Mouse (Mus musculus) cortical plate, adult 2 months (tissue): ENCODE results near the gene Dnase2a. TPM values are rescaled to one million over a fixed set of nuclear protein-coding genes. Genes with fewer than 3 reads are reported as not detected.

ENCODE experiments used
- H3K27ac ChIP-seq: fragments of 200-500 bp; 2 replicates; pipeline ENCODE4 v1.5.1; 2012; ENCODE audit warnings: low read length, control low read depth, inconsistent platforms; ENCODE audit not compliant: insufficient read depth
- H3K4me1 ChIP-seq: fragments of 200-500 bp; 2 replicates; pipeline ENCODE4 v1.6.1; 2011; ENCODE audit warnings: low read length; ENCODE audit not compliant: control insufficient read depth, insufficient read depth
- H3K4me3 ChIP-seq: fragments of 200-500 bp; 2 replicates; pipeline ENCODE4 v1.5.1; 2011; ENCODE audit warnings: mild to moderate bottlenecking, low read length, control low read depth; ENCODE audit not compliant: insufficient read depth
- CTCF ChIP-seq: fragments of 200-500 bp; IDR thresholded peaks from 2 replicates; pipeline ENCODE4 v1.5.1; 2011; ENCODE audit warnings: mild to moderate bottlenecking, control low read depth, low read length; ENCODE audit not compliant: insufficient read depth; ENCODE audit errors: extremely low read depth
- POLR2A ChIP-seq: fragments of 200-500 bp; IDR thresholded peaks from 2 replicates; pipeline ENCODE4 v1.6.1; 2011; ENCODE audit warnings: mild to moderate bottlenecking, low read length, control low read depth; ENCODE audit not compliant: insufficient read depth; ENCODE audit errors: extremely low read depth
- polyA plus RNA-seq: library from polyadenylated mRNA; depleted of rRNA; stranded (reverse); fragments of >200 nt; gene quantifications from 2 replicates; pipeline ENCODE4 v1.2.3, GENCODE M21; 2012

Dnase2a gene
- polyA plus RNA-seq, 1 experiment, result 6.1 TPM

- Histone ChIP-seq H3K4me1 (no peaks in the 10 kb centered on the region), H3K27ac (no peak overlapping the region), H3K4me3 (no peak overlapping the region)
- TF ChIP-seq POLR2A (no peak), CTCF (no peak)
Observed at GRCm38 (mm10) chr8:84889141-84889540, 19.2 kb upstream of the Dnase2a start.

- Histone ChIP-seq H3K4me3 (peak overlapping the region; percentile 55), H3K27ac (no peak overlapping the region), H3K4me1 (no peaks in the 10 kb centered on the region)
- TF ChIP-seq CTCF (no peak), POLR2A (no peak)
Observed at GRCm38 (mm10) chr8:84892993-84893708, 15.2 kb upstream of the Dnase2a start.

- Histone ChIP-seq H3K4me1 (no peaks in the 10 kb centered on the region), H3K27ac (no peak within 1 kb of the TSS), H3K4me3 (peak within 1 kb of the TSS; percentile 55)
- TF ChIP-seq POLR2A, result peak; percentile 77; the same call in 1 of the 2 replicates
- no peak for TF ChIP-seq CTCF
Observed at GRCm38 (mm10) chr8:84893709-84894134, 14.6 kb upstream of the Dnase2a start, which contains the start of gene Gcdh. Gcdh (minus strand) TSS chr8:84893921.

GRCm38 (mm10) chr8:84895963-84896362 is 12.4 kb upstream of the Dnase2a start:
- no peak overlapping the region for H3K4me3 ChIP-seq
- TF ChIP-seq CTCF (no peak), POLR2A (no peak)
- H3K27ac ChIP-seq, result no peak overlapping the region
- no peaks in the 10 kb centered on the region for H3K4me1 ChIP-seq

DNA sequence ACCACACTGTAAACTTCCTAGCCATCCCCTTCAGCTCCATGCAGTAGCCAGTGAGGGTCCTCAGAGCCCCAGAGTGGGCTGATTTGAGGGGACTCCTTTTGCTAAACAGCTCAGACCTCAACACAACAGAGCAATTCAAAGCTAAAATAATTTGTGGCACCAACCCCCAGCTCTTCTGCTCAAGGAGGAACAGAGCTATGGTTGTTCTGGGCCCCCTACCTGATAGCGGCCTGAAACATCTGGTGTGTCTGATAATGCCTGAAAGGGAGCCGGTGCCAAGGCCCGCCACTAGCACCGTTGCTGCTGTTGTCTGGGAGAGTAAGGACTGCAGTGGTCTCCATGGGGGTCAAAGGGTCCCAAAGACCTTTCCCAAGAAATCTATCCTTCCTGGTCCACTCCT is 7.3 kb upstream of the Dnase2a start:
- Histone ChIP-seq H3K27ac (no peak overlapping the region), H3K4me3 (no peak overlapping the region), H3K4me1 (peaks cover 1% of the 10 kb centered on the region; the same call in 1 of the 2 replicates)
- TF ChIP-seq POLR2A (no peak), CTCF (no peak)

GRCm38 (mm10) chr8:84901752-84902151 is 6.6 kb upstream of the Dnase2a start, which contains the start of gene Klf1:
Klf1 (plus strand) TSS chr8:84901928.
- no peak within 1 kb of the TSS for H3K27ac ChIP-seq
- TF ChIP-seq CTCF, result no peak
- no peak for TF ChIP-seq POLR2A
- H3K4me1 ChIP-seq, result peaks cover 1% of the 10 kb centered on the region; the same call in 1 of the 2 replicates
- H3K4me3 ChIP-seq, result peak within 1 kb of the TSS; percentile 39

GRCm38 (mm10) chr8:84902367-84902919 is 5.9 kb upstream of the Dnase2a start:
- Histone ChIP-seq H3K27ac (no peak overlapping the region), H3K4me3 (peak overlapping the region; percentile 39), H3K4me1 (peaks cover 1% of the 10 kb centered on the region; the same call in 1 of the 2 replicates)
- no peak for TF ChIP-seq CTCF
- TF ChIP-seq POLR2A, result no peak

DNA sequence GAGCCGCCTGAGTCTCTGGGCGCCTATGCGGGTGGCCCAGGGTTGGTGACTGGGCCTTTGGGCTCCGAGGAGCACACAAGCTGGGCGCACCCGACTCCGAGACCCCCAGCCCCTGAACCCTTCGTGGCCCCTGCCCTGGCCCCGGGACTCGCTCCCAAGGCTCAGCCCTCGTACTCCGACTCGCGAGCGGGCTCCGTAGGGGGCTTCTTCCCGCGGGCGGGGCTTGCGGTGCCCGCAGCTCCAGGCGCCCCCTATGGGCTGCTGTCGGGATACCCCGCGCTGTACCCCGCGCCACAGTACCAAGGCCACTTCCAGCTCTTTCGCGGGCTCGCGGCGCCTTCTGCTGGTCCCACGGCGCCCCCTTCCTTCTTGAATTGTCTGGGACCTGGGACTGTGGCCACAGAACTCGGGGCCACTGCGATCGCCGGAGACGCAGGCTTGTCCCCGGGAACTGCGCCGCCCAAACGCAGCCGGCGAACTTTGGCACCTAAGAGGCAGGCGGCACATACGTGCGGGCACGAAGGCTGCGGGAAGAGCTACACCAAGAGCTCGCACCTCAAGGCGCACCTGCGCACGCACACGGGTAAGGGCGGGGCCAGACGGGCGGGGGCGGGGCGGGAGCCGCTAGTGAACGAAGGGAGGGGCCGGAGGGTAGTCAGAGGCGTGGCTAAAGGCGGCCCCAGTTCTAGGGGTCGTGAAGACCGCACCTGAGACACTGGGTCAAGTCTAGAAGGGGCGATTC is 5.3 kb upstream of the Dnase2a start:
- peak; percentile 49 for TF ChIP-seq CTCF
- no peak for TF ChIP-seq POLR2A
- Histone ChIP-seq H3K27ac (no peak overlapping the region), H3K4me3 (peak overlapping the region; percentile 39), H3K4me1 (peaks cover 1% of the 10 kb centered on the region; the same call in 1 of the 2 replicates)

GRCm38 (mm10) chr8:84904351-84904750 is 4.0 kb upstream of the Dnase2a start:
- TF ChIP-seq CTCF, result no peak
- no peak for TF ChIP-seq POLR2A
- H3K4me3 ChIP-seq, result no peak overlapping the region
- H3K4me1 ChIP-seq, result peaks cover 1% of the 10 kb centered on the region; the same call in 1 of the 2 replicates
- no peak overlapping the region for H3K27ac ChIP-seq

DNA sequence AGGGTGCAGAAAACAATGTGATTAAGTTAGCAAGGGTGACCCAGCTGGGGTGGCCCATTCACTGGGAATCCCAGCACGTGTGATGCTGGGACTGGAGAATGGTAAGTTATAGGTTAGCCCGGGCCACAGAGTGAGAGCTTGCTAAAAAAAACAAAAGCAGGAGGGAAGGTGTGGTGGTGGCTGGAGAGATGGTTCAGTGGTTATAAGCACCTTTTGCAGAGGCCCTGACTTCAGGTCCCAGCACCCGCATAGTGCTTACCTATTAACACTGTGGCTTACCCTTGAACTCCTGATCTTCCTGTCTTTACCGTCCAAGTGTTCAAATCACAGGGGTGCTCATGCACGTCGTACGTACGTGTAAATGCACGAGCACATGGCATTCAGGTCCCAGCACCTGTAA is 1.3 kb upstream of the Dnase2a start:
- no peak overlapping the region for H3K27ac ChIP-seq
- H3K4me3 ChIP-seq, result no peak overlapping the region
- TF ChIP-seq CTCF (no peak), POLR2A (no peak)
- H3K4me1 ChIP-seq, result peaks cover 1% of the 10 kb centered on the region; the same call in 1 of the 2 replicates
